Mouse (Mus musculus): ENCODE measurements around the gene Aldh9a1.

Aldh9a1 gene

DNA sequence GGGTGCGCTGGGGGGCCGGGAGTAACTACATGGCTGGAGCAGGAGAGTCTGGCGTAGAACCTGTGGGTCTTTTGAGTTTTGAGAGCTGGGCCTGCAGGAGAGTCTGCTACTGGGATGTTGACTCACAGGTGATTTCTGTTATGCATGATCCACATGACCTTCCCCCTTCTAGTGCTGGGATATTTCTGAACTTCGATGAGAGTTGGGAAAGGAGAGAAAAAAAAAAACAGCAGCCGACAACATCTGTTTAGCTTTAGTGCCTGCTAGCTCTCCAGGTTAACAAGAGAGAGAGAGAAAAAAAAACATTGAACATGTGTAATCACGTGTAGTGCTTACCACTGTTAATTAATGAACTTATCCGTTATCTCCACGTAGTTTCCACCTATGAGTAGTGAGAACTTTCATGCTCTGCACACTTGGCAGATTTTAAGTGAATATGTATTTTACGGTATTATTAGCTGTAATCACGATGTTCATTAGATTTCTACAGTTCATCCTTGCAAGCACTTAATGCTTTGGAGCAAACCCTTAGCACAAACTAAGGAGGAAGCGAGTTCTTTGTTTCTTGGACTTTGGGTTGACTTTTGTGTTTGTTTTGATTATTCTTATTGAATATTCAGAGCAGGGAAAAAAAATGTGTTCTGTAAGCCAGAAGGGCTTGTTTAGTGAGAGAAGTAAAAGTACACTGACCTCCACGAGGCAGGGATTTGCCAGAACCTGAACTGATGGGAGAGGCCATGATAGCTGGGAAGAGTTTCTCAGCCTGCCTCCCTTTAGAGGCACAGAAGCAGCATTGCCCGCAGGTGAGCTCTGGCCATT lies 1.0 kb downstream of the Aldh9a1 start:
- no peak for DNase-seq (ENCODE audit: low spot score)

DNA sequence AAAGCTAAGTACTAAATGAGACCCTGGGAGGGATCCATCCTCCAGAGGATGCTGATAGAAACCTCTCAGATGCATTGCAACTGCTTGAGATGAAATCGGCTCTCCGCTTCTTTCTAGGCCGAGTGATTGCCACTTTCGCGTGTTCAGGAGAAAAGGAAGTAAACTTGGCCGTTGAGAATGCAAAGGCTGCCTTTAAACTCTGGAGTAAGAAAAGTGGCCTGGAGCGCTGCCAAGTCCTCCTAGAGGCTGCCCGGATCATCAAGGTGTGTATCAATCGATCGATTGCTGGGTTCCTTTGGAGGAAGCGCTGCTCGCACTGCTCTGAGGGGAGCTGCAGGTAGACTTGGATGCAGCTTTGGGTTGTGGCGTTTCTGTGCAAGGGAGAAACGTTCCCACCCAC lies 2.6 kb downstream of the Aldh9a1 start:
- DNase-seq (ENCODE audit: low spot score), result no peak

DNA sequence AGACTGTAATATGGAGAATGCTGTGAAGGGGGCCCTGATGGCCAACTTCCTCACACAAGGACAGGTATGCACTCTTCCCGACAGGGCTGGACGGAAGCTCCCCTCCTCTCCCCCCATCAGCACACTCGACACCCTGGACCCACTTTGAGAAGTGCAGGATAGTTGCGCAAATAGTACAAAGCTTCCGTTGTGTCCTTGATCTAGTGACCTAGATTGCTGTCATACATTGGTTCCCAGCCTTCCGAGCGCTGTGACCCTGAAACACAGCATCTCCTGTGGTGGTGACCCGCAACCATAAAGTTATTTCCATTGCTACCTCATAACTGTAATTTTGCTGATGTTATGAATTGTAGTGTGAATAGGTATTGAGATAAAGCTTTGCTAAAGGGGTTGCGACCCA lies 7.6 kb downstream of the Aldh9a1 start:
- DNase-seq (ENCODE audit: low spot score), result no peak

GRCm38 (mm10) chr1:167358731-167359130 lies 8.9 kb downstream of the Aldh9a1 start:
- no peak for DNase-seq (ENCODE audit: low spot score)

- no peak for DNase-seq (ENCODE audit: low spot score)
Observed at GRCm38 (mm10) chr1:167360268-167360667, 10.5 kb downstream of the Aldh9a1 start.

- DNase-seq (ENCODE audit: low spot score), result no peak
Observed at GRCm38 (mm10) chr1:167362819-167363218, 13.0 kb downstream of the Aldh9a1 start.

DNA sequence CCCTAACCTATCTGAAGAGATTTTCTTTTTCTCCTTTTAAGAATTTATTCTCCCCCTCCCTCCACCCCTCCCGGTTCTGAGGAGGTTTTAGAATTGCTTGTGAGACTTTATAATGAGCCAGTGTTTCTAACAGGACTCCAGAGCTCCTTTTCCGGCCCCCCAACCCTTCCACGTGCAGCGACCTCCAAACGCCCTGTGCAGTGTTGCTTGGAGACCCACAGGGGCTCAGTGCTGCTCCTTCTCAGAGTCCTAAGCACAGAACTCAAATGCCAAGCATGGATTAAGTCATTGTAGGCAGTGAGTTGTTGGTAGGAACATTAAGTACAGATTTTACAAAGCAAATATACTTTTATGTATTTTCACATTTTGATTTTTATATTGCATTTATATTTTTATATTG lies 13.5 kb downstream of the Aldh9a1 start:
- DNase-seq (ENCODE audit: low spot score), result no peak

- DNase-seq (ENCODE audit: low spot score), result no peak
Observed at GRCm38 (mm10) chr1:167365808-167366207, 16.0 kb downstream of the Aldh9a1 start.

- DNase-seq (ENCODE audit: low spot score), result no peak
Observed at GRCm38 (mm10) chr1:167366621-167367020, 16.8 kb downstream of the Aldh9a1 start.

- DNase-seq (ENCODE audit: low spot score), result no peak
Observed at GRCm38 (mm10) chr1:167368018-167368417, 18.2 kb downstream of the Aldh9a1 start.

GRCm38 (mm10) chr1:167368513-167368912 lies 18.7 kb downstream of the Aldh9a1 start:
- DNase-seq (ENCODE audit: low spot score), result no peak

GRCm38 (mm10) chr1:167369905-167370304 lies 20.1 kb downstream of the Aldh9a1 start:
- peak; percentile 95 for DNase-seq (ENCODE audit: low spot score)

DNA sequence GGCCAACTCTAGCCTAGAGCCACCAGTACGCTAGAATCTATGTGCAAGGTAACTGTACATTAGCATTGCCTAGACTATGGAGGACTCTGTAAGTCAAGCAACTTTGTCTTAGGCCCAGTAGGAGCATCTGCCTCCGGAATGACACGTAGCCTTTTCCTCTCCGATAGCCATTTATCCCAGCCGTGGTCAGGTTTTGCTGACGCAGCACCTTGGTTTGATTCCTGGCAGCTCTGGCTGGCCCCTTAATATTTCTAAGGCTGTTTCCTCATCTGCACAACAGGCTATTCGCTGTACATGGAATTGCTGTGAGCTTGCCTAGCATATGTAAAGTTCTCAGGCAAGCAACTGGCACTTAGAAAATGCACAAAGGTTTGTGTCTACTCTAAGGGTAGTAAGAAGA lies 22.9 kb downstream of the Aldh9a1 start:
- DNase-seq (ENCODE audit: low spot score), result no peak

GRCm38 (mm10) chr1:167374003-167374784 lies 24.4 kb downstream of the Aldh9a1 start:
- peak; percentile 47 for DNase-seq (ENCODE audit: low spot score)

DNA sequence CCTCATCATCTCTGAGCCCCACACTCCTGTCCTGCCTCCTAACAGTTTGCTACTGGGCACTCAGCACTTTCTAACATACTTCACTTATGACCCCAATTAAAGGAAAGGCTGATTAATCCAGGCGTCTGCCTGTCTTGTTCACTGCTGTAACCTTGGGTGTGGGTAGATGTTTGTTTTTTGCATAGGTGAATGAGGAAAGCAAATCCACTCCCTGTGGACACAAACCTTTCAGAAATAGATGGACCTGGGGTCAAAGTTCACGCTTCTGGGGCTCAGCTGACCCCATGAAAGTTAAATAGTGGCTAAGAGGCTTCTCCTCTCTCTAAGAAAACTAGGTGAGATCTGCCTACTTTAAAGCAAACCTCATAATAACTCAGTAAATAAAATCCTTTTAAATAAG lies 25.2 kb downstream of the Aldh9a1 start:
- DNase-seq (ENCODE audit: low spot score), result no peak

DNA sequence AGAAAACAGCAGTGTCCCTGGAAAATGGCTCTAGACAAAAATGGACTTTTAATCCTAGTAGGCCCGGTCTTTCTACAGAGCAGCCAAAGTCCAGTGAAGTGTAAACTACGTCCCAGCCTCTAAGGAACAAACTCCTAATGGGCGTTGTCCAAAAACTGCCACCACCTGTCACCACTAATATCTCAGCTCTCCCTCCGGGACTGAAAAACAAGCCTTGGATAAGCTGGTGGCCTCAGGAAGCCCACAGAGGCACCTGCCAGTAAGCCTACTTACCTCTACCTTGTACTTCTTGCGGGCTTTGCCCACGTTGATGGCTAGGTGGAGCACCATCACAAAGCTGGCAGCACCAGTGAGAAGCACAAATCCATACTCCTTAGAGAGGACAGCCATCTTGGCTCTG lies 28.2 kb downstream of the Aldh9a1 start:
- no peak for DNase-seq (ENCODE audit: low spot score)

- no peak for DNase-seq (ENCODE audit: low spot score)
Observed at GRCm38 (mm10) chr1:167379751-167380150, 30.0 kb downstream of the Aldh9a1 start.

DNA sequence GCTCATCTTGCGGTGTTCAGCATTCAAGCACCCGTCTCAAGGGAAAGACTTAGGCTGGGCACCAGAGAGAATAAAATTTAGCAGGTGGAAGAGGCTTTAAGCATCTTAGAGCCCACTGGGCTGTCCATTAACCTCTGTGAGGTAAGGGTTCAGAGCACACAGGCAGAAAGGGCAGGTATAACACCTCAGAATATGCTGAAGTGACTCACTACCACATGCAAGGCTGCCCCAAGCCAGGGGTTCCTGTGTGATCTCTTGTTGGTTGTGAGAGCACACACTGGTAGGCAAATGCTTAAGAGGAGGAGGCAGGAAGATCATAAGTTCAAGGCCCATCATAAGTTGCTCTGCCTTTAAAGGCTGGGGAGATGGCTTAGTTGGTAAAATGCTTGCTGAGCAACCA lies 30.4 kb downstream of the Aldh9a1 start:
- DNase-seq (ENCODE audit: low spot score), result no peak

- DNase-seq (ENCODE audit: low spot score), result no peak
Observed at GRCm38 (mm10) chr1:167381050-167382015, 31.5 kb downstream of the Aldh9a1 start.

DNA sequence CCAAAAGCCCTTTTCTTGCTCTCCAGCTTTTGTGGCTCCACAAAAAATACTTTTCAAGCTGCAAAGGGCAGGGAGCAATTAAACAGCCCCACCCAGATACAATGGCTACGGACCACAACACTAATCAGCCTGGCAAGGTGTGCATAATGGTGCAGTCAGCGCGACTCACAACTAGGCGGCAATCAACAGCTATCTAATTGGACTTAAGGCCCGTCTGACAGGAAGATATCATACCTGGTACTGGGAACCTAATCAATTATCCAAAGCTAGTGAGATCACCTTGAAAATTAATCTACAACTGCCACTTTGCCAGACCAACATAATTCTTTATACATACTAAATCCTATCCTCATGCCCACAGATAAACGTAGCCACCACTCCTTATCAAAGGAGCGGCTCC lies 32.5 kb downstream of the Aldh9a1 start:
- no peak for DNase-seq (ENCODE audit: low spot score)

GRCm38 (mm10) chr1:167382763-167383162 lies 33.0 kb downstream of the Aldh9a1 start:
- no peak for DNase-seq (ENCODE audit: low spot score)

- no peak for DNase-seq (ENCODE audit: low spot score)
Observed at GRCm38 (mm10) chr1:167383178-167383577, 33.4 kb downstream of the Aldh9a1 start.
